Mouse (Mus musculus) E14TG2a.4 (cell line): ENCODE results near the gene Fam189b.

Experiments
- CTCF ChIP-seq: conservative IDR thresholded peaks from 2 replicates; pipeline ENCODE4 v1.5.1; 2014; ENCODE audit warnings: low read length
- NANOG ChIP-seq: IDR thresholded peaks from 2 replicates; pipeline ENCODE4 v1.6.1; 2014; ENCODE audit warnings: borderline replicate concordance, low read length, mixed read lengths
- POU5F1 ChIP-seq: IDR thresholded peaks from 2 replicates; pipeline ENCODE4 v1.6.1; 2014; ENCODE audit warnings: low read length, borderline replicate concordance

- TF ChIP-seq CTCF (no peak), POU5F1 (no peak), NANOG (no peak)
These were observed 25.8 kb downstream of the Fam189b start for GRCm38 (mm10) chr3:89208736-89209135.
